Mouse (Mus musculus): Measurements from ENCODE around the gene Rpl13. TPM values are rescaled to one million over a fixed set of nuclear protein-coding genes. Genes with fewer than 3 reads are reported as not detected.

Gene Rpl13
- total and polyA plus RNA-seq, 3 experiments: 904 to 4,220 (median 3,523) TPM

GRCm38 (mm10) chr8:123135806-123136205, 33.7 kb downstream of the Rpl13 start:
- ATAC-seq (ENCODE audit: extremely low read depth, insufficient number of reproducible peaks, low FRiP score, poor library complexity, severe bottlenecking): no peak
- Histone ChIP-seq H3K27me3 (ENCODE audit: insufficient read depth, low read length) (peaks cover 17% of the 10 kb centered on the region), H3K9me3 (replicated peaks) (peaks cover 10% of the 10 kb centered on the region), H3K4me1 (ENCODE audit: insufficient read depth, low read depth, low read length) (peaks cover 4% of the 10 kb centered on the region; the same call in 1 of the 2 replicates), H3K4me3 (ENCODE audit: low read depth, low read length) (no peak overlapping the region), H3K36me3 (replicated peaks) (peaks cover 10% of the 10 kb centered on the region)
- TF ChIP-seq CTCF (IDR thresholded peaks at IDR 0.05; ENCODE audit: low read depth, low read length) (no peak), GATA1 (IDR thresholded peaks at IDR 0.05; ENCODE audit: borderline replicate concordance, low read length) (no peak)
- no peak for DNase-seq (ENCODE audit: low spot score)

- Histone ChIP-seq H3K36me3 (replicated peaks) (peaks cover 6% of the 10 kb centered on the region), H3K4me3 (ENCODE audit: low read depth, low read length) (no peak overlapping the region), H3K9me3 (replicated peaks) (peaks cover 10% of the 10 kb centered on the region), H3K4me1 (ENCODE audit: insufficient read depth, low read depth, low read length) (peaks cover 4% of the 10 kb centered on the region; the same call in 1 of the 2 replicates), H3K27me3 (ENCODE audit: insufficient read depth, low read length) (peaks cover 17% of the 10 kb centered on the region)
- TF ChIP-seq GATA2 (IDR thresholded peaks at IDR 0.05; ENCODE audit: borderline replicate concordance, low read depth, low read length) (no peak), TAL1 (conservative IDR thresholded peaks at IDR 0.05; ENCODE audit: low read depth, low read length) (no peak), CTCF (IDR thresholded peaks at IDR 0.05; ENCODE audit: low read depth, low read length) (no peak), GATA1 (IDR thresholded peaks at IDR 0.05; ENCODE audit: borderline replicate concordance, low read length) (no peak), POLR2AphosphoS5 (IDR thresholded peaks at IDR 0.05; ENCODE audit: insufficient replicate concordance, low read depth, low read length) (no peak)
- DNase-seq (ENCODE audit: low spot score): no peak
- no peak for ATAC-seq (ENCODE audit: extremely low read depth, insufficient number of reproducible peaks, low FRiP score, poor library complexity, severe bottlenecking)
Measured at GRCm38 (mm10) chr8:123136287-123136686, 34.1 kb downstream of the Rpl13 start.

GRCm38 (mm10) chr8:123137645-123138077, 35.5 kb downstream of the Rpl13 start:
- no peak for DNase-seq (ENCODE audit: low spot score)
- TF ChIP-seq POLR2AphosphoS5 (IDR thresholded peaks at IDR 0.05; ENCODE audit: insufficient replicate concordance, low read depth, low read length): no peak
- TF ChIP-seq TAL1 (conservative IDR thresholded peaks at IDR 0.05; ENCODE audit: low read depth, low read length): no peak
- TF ChIP-seq GATA1 (IDR thresholded peaks at IDR 0.05; ENCODE audit: borderline replicate concordance, low read length): no peak
- TF ChIP-seq CTCF (IDR thresholded peaks at IDR 0.05; ENCODE audit: low read depth, low read length): no peak
- TF ChIP-seq GATA2 (IDR thresholded peaks at IDR 0.05; ENCODE audit: borderline replicate concordance, low read depth, low read length): no peak
- H3K27me3 ChIP-seq (ENCODE audit: insufficient read depth, low read length): peaks cover 20% of the 10 kb centered on the region
- peaks cover 6% of the 10 kb centered on the region for H3K36me3 ChIP-seq (replicated peaks)
- H3K9me3 ChIP-seq (replicated peaks): peaks cover 10% of the 10 kb centered on the region
- no peak for ATAC-seq (ENCODE audit: extremely low read depth, insufficient number of reproducible peaks, low FRiP score, poor library complexity, severe bottlenecking)
- peaks cover 4% of the 10 kb centered on the region; the same call in 1 of the 2 replicates for H3K4me1 ChIP-seq (ENCODE audit: insufficient read depth, low read depth, low read length)
- H3K4me3 ChIP-seq (ENCODE audit: low read depth, low read length): no peak overlapping the region

GRCm38 (mm10) chr8:123138741-123139140, 36.6 kb downstream of the Rpl13 start:
- Histone ChIP-seq H3K9me3 (replicated peaks) (peaks cover 7% of the 10 kb centered on the region), H3K27me3 (ENCODE audit: insufficient read depth, low read length) (peaks cover 29% of the 10 kb centered on the region), H3K4me3 (ENCODE audit: low read depth, low read length) (no peak overlapping the region), H3K4me1 (ENCODE audit: insufficient read depth, low read depth, low read length) (peaks cover 4% of the 10 kb centered on the region; the same call in 1 of the 2 replicates), H3K36me3 (replicated peaks) (peaks cover 2% of the 10 kb centered on the region)
- no peak for ATAC-seq (ENCODE audit: extremely low read depth, insufficient number of reproducible peaks, low FRiP score, poor library complexity, severe bottlenecking)
- TF ChIP-seq CTCF (IDR thresholded peaks at IDR 0.05; ENCODE audit: low read depth, low read length) (no peak), TAL1 (conservative IDR thresholded peaks at IDR 0.05; ENCODE audit: low read depth, low read length) (no peak), POLR2AphosphoS5 (IDR thresholded peaks at IDR 0.05; ENCODE audit: insufficient replicate concordance, low read depth, low read length) (no peak), GATA2 (IDR thresholded peaks at IDR 0.05; ENCODE audit: borderline replicate concordance, low read depth, low read length) (no peak), GATA1 (IDR thresholded peaks at IDR 0.05; ENCODE audit: borderline replicate concordance, low read length) (no peak)
- DNase-seq (ENCODE audit: low spot score): no peak

DNA sequence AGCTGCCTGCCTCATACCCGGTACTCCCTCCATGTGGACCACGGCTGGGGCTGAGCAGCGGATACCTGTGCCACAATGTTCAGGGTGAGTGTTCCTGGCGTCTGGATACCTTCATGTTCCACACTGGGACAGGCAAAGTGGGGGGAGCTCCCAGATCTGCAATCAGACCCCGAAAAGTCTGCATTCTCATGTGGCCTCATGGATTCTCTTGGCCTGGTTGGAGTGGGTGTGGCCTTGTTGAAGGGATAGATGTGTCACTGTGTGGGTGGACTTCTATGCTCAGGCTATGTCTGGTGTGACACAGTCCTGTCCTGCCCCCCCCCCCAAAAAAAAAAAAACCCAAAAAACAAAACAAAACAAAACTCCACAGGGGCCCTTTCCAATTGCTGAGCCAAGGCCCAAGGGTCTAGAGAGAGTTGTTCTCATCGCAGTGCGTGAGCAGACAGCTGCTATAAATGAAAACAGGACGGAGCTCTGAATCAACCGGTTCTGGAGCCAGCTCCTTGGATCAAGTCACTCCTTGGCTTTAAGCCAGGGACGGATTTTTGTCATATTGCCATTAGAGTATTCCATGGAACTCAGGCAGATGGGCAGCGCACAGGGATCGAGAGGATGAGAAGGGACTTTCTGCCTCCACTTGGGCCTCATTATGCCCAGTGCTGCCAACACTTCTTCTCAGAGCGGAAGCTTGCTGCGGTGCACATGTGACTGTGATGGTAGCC, 39.8 kb downstream of the Rpl13 start:
- ATAC-seq (ENCODE audit: extremely low read depth, insufficient number of reproducible peaks, low FRiP score, poor library complexity, severe bottlenecking): no peak
- no peak for TF ChIP-seq GATA1 (IDR thresholded peaks at IDR 0.05; ENCODE audit: borderline replicate concordance, low read length)
- no peak for TF ChIP-seq TAL1 (conservative IDR thresholded peaks at IDR 0.05; ENCODE audit: low read depth, low read length)
- no peak for TF ChIP-seq GATA2 (IDR thresholded peaks at IDR 0.05; ENCODE audit: borderline replicate concordance, low read depth, low read length)
- no peak for TF ChIP-seq CTCF (IDR thresholded peaks at IDR 0.05; ENCODE audit: low read depth, low read length)
- TF ChIP-seq POLR2AphosphoS5 (IDR thresholded peaks at IDR 0.05; ENCODE audit: insufficient replicate concordance, low read depth, low read length): no peak
- DNase-seq (ENCODE audit: low spot score): no peak
- no peak overlapping the region for H3K4me3 ChIP-seq (ENCODE audit: low read depth, low read length)
- peaks cover 6% of the 10 kb centered on the region; the same call in 1 of the 2 replicates for H3K4me1 ChIP-seq (ENCODE audit: insufficient read depth, low read depth, low read length)
- no peaks in the 10 kb centered on the region for H3K36me3 ChIP-seq (replicated peaks)
- peaks cover 7% of the 10 kb centered on the region for H3K9me3 ChIP-seq (replicated peaks)
- H3K27me3 ChIP-seq (ENCODE audit: insufficient read depth, low read length): peaks cover 45% of the 10 kb centered on the region

DNA sequence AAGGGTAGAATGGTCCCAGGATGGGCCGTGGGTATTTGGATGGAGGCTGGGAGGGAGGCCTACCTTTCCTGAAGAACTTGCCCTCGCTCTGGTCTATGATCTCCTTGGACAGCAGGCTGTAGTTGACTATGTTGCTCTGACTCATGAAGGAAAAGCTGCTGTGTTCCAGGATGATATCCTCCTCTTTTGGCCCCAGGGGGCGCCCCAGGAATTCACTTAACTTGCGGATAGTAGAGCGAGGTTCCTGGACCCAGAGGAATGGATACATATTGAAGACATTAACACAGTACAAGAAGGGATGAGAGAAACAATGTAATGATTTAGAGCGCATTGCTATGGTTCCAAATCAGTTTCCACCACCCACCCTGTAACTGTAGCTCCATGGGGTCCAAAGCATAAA, 43.1 kb downstream of the Rpl13 start:
- DNase-seq (ENCODE audit: low spot score): no peak
- TF ChIP-seq GATA1 (IDR thresholded peaks at IDR 0.05; ENCODE audit: borderline replicate concordance, low read length) (no peak), CTCF (IDR thresholded peaks at IDR 0.05; ENCODE audit: low read depth, low read length) (no peak), TAL1 (conservative IDR thresholded peaks at IDR 0.05; ENCODE audit: low read depth, low read length) (no peak), POLR2AphosphoS5 (IDR thresholded peaks at IDR 0.05; ENCODE audit: insufficient replicate concordance, low read depth, low read length) (no peak), GATA2 (IDR thresholded peaks at IDR 0.05; ENCODE audit: borderline replicate concordance, low read depth, low read length) (no peak)
- peaks cover 50% of the 10 kb centered on the region for H3K27me3 ChIP-seq (ENCODE audit: insufficient read depth, low read length)
- H3K4me3 ChIP-seq (ENCODE audit: low read depth, low read length): no peak overlapping the region
- no peaks in the 10 kb centered on the region for H3K9me3 ChIP-seq (replicated peaks)
- H3K4me1 ChIP-seq (ENCODE audit: insufficient read depth, low read depth, low read length): peaks cover 3% of the 10 kb centered on the region; the same call in 1 of the 2 replicates
- H3K36me3 ChIP-seq (replicated peaks): no peaks in the 10 kb centered on the region
- no peak for ATAC-seq (ENCODE audit: extremely low read depth, insufficient number of reproducible peaks, low FRiP score, poor library complexity, severe bottlenecking)

Data from G1E (cell line).